Mouse (Mus musculus): ENCODE results near the gene Fbxo47. TPM values are rescaled to one million over a fixed set of nuclear protein-coding genes. Genes with fewer than 3 reads are reported as not detected.

Fbxo47 gene
- total RNA-seq, 2 experiments from 2014 or later, result 0.46 to 0.74 TPM

DNA sequence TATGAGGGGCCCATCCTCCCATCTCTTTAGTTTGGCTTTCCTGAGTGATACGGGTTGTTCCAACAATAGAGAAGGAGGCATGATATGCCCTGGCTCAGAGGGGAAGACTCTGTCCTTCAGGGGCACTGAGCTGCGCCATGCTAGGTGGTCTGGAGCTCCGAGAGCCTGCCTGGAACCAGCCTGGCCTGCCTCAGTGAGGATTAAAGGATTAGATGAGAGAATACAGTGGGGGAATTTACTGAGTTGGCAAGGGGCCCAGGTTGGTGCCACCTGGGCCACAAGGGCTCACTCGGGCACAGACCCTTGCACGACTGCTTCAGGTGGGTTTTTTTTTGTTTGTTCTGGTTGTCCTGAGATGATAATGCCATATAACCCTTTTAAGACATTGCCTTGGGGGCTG is 67.8 kb downstream of the Fbxo47 start:
- intact Hi-C loops (cut with DNase I), result no loop called here
- no peak for DNase-seq

DNA sequence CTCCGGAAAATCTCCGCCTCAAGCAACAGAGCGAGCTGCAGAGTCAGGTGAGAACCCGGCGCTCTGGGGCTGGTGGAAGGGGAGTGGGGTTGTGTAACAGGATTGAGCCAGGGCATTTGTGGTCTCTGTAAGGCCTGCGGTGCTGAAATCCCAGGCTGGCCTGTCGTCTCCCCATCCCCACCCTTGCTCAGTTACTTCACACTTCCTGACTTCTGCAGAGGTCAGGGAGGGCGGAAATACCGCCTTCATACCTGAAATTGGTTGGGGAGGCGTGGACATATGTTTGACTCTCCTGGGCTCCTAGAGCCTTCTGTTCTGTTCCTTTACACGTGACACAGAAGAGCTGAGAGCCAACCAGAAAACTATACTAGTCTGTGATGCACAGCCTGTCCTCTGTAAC is 68.2 kb downstream of the Fbxo47 start:
- DNase-seq, result no peak
- intact Hi-C loops (cut with DNase I), result no loop called here

DNA sequence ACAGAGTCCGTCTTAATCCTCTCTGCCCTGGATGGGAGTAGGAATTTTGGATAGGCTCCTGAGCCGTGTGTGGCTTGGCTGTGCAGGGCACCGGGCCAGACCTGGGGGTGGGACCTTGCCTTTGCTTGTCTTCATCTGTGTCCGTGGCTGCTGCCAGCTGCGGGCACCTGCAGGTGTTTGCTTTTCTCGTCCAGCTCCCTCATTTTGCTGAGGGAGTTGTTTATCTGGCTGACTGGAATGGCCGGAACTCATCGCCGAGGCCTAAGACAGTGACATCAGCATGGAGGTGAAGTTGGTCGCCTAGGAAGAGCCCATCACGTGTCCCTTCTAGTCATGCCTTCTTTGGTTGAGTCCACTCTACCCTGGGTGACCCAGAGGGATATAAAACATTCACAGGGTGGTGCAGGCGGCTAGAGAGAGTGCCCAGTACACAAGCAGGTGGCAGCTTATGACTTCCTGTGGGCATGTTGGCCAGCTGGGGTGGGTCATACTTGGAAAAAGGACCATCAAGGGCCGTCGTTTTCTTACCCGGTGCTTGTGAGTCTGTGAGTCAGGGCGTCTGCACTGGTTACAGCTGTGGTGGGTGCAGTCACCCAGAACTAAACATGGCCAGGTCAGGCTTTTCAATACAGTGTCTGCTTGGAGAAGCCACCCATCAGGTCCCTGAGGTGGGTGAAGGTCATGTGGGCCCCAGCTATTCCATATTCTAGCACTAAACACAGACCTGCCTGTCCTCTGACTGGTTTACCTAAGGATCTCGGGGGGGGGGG is 70.0 kb downstream of the Fbxo47 start:
- no peak for DNase-seq
- intact Hi-C loops (cut with DNase I), result no loop called here

DNA sequence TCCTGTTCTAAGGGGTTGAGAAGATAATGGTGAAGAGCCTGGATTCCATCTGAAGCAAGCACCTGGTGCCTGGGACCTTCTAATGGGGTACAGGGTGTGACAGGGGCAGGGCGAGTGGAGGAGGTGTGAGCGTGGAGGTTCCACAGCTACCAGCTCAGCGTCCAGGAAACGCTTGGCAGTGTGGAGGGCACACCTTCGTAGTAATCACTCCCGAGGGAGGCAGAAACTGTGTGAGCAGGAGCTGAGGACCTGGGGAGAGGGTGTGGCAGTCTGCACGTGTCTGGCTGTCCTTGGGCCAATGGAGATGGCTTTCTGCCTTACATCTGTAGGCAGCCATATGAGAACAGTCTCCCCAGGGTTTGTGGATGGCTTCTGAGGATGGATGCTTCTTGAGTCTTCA is 70.9 kb downstream of the Fbxo47 start:
- intact Hi-C loops (cut with DNase I), result no loop called here
- DNase-seq, result no peak

DNA sequence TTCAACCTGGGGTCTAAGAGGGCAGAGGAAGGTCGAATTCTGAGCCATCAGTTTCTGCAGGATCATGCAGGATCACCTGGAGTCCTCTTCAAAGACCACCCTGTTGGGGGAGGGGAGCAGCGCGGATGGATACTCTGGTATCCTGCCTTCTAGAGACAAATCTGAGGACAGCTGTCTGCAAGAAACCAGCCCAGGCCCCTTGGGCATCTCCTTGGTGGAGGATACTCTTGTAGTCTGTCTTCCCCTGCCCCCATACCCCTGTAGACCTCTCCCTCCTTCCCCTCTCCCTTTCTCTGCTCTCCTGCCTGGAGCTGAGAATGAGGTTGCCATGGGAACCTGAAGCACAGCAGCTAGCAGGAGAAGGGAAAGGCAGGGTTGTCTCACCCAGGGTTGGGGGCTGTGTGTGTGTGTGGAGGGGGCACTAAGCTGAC is 71.4 kb downstream of the Fbxo47 start:
- DNase-seq, result peak; percentile 56
- intact Hi-C loops (cut with DNase I), result no loop called here

DNA sequence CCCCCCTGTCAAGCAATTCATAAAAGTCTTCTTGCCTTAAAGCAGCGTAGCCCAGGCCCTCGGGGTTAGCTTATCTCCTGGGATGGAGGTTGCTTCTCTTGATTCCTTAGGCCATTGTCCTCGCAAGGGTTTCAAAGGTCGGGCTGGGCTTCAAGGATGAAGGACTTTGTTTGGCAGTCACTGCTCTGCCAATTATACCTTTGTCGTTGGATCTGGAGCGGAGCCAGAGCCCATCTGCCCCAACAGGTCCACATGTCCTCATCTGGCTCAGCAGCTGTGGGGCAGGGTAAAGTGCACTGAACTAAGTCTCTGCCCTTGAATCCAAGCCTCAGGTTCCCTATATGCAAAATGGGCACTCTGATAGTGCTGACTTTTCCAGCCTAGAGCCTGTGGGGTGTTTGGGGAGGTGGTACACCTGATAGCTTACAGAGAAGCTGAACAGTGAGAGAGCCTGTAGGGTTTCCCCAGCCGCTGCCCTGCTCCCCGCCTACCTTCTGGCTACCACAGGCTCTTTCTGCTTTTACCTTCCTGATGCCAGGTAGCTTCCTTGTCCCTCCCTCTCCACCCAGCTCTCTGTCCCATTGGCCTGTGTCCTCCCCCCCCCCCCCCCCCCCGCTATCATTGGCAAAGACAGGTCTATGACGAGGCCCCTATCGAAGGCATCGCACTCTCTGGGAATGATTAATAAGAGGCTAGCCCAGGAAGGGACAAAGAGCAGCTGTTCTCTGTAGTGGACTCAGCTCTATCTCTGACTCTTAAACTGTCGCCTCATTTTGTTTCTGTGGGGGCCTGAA is 72.2 kb downstream of the Fbxo47 start:
- intact Hi-C loops (cut with DNase I), result no loop called here
- DNase-seq, result no peak

DNA sequence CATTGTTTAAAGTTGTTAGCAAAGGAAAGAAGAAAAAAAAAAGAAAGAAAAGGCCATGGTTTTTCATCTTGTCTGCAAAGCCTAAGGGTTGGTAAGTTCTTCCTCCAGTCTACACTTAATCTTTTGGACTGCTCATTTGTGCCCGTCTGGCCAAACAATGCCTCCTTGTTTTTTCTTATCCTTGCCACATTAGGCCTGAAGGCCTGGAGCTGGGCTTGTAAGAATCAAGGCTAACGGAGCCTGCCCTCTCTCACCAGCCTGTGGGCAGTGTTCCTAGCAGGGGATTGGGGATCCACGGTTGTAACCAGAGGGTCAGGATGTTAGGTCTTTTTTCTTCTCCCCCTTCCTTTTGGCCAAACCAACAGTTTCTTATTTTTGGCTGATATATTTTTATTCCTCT is 73.0 kb downstream of the Fbxo47 start:
- no peak for DNase-seq
- intact Hi-C loops (cut with DNase I), result no loop called here

DNA sequence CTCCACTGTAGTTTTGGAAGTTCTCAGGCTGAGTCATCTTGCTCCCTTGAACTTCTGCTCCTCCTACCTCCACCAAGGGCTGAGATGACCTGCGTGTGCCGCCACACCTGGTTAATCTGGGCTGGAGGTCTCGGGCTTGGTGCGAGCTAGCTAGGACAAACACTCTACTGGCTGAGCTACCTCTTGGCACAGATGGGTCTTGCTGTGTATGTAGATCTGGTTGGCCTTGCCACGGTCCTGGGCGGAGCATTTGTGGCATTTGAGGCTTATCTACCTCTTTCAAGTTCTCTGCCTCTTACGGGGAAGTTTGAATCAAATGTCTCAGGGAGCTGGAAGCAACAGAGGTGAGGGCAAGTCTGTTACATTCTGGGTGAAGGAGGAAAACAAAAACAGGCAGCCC is 73.6 kb downstream of the Fbxo47 start:
- DNase-seq, result no peak
- intact Hi-C loops (cut with DNase I), result no loop called here

DNA sequence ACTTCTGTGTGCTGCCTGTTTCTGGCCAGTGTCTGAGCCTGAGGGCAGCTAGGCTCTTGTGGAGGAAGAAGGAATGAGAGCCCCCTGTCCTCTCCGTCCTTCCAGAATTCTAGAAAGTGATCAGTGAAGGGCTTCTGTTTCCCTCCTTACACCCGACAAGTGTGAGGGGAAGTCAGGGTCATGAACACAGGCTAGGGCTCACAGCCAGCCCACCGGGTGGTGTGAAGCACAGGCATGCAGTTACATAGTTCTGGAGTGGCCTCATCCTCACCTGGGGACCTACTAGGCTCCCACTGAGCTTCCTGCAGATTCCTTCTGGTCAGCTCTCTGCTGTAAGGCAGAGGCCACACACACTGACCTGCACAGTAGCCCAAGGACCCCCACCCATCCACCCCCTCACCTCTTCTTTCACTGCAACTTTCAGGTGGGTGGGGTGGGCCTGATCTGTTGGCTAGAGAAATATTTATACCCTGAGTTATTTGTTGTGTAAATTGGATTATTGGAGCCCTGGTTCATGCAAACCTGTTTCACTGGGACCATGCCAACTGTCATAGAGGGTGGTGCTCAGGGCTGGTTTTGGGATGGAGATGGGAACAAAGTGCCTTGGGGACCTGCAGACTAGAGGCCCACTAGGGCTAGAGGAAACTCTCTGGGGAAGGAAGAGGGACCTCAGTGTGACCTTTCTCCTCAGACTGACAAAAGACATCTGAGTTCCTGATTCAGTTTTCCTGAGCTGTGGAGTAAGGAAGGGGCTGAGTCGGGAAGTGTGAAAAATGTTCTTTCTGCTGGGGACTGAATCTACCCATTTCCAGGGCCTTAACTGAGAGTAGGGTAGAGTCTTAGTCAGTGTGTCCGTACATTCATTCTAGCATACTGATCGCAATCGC is 74.5 kb downstream of the Fbxo47 start:
- no peak for DNase-seq
- intact Hi-C loops (cut with DNase I), result no loop called here

DNA sequence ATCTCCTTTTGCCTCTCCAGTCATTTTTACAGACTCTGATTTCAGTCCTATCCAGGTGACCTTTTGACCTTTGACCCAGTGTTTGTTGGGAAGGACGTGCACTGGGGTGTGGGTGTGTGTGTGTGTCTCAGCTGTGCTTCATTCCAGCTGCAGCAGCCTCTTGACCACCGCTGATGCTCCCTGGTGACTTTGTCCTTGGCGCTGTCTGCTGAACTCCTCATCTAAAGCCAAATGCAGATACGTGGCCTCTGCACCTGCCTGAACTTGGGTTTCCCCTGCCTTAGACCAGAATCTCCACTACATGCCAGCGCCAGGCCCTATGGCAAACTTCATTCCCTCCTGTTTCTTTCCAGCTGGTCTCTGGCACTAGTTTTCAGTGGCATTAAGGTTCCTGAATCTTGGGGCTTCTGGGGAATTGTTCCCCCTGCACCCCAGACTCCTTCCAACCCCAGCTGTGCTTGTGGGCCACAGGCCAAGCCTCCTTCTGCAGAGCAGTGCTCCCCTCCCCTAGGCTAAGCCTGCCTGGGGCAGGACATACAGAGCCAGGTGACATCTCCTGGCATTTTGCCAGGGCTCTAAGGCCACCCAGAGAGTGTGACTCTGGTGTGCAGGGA is 75.2 kb downstream of the Fbxo47 start:
- peak; percentile 78 for DNase-seq
- intact Hi-C loops (cut with DNase I), result no loop called here

DNA sequence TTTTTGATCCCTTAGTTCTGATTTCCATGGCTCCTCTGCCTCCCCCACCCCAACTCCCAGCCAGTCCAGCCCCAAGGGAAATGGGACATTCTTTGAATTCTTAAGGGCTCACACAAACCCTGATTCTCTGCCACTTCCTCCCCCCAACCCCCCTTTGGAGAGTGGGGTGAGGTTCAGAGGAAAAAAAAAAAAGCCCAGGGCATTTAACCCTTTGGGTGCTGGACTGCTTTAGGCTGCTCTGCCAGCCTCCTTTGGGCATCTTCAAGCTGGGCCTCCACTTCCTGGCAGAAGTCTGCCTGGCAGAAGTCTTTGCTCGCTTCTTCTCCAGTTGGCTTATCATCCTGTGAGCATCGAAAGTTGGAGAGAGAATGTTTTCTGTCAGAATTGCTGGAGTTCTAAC is 75.9 kb downstream of the Fbxo47 start:
- DNase-seq, result no peak

DNA sequence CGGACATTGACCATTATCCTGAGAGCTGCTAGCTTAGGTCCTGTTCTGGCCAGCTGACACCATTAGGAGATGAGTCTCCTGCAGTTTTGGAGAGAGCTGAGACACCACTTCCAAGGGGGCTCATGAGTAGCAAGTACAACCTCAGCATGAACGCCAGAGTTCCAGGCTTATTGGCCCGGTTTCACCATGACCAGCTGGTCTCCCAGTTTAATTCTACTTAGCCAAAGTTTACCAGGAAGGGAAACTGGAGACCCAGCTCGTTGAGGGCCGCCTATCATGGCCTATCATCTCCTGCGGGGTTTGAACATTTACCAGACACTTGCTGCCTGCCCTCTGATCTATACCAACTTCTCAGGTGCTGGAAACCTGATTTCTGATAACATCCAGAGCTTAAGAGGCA is 76.3 kb downstream of the Fbxo47 start:
- no peak for DNase-seq

More for the DNA sequence above, 75.9 kb downstream of the Fbxo47 start:
- intact Hi-C loops (cut with DNase I), result no loop called here

DNA sequence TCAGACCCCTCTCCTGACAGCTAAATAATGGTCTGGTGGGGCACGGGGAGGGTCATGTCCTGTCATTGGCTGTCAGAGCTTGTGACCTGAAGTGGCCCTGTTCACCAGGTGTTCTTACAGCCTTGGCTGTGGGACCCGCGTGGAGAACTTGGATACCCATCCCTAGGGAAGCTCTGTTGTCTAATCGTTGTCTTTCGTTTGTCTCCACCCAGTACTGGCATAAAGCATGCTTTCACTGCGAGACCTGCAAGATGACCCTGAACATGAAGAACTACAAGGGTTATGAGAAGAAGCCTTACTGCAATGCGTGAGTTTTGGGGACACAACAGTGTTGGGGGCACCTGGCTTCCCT is 77.4 kb downstream of the Fbxo47 start:
- intact Hi-C loops (cut with DNase I), result no loop called here
- no peak for DNase-seq

More for the DNA sequence above, 76.3 kb downstream of the Fbxo47 start:
- intact Hi-C loops (cut with DNase I), result no loop called here

DNA sequence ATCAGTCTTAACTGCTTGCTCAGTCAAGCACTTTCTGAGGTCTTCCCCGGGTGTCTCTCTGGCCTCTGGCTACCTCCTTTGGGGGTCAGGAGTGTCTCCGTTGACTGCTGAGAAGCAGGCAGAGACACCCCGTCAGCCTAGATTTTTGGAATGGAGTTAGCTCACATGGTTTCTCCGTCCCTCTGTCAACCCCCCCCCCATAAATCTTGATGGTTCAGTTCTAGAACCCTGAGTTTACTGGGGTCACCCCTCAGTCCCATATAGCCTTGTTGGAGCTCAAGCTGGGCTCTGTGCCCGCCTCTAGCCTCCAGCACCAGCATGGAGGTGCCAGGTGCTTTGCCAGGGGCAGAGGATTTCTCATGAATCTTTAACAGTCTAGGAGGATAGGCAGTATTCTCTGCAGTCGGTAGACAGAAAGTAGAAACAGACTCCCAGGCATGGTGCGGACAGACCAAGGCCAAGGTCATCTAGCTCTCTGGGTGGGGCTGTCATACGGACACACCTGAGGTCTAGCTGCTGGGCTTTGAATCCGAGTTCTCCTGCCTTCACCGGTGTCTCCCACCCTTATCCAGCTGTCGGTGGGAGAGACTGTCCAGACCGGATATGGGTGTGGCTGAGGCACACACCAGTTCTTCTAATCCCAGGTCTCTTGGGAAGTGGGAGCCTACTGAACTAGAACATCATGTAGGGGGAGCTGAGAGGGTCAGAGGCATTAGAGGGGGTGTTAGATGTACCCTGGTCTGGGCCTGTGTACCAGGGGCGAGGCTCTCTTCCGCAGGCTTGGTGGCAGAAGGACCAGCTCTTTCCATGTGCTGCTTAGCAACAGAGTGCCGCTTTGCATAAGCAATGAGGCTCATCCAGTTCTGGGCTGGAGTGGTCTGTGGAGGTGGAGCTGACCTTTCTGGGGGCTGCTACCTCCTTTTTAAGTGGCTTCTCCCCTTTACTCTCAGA is 78.0 kb downstream of the Fbxo47 start:
- intact Hi-C loops (cut with DNase I), result no loop called here
- peak; percentile 57 for DNase-seq

DNA sequence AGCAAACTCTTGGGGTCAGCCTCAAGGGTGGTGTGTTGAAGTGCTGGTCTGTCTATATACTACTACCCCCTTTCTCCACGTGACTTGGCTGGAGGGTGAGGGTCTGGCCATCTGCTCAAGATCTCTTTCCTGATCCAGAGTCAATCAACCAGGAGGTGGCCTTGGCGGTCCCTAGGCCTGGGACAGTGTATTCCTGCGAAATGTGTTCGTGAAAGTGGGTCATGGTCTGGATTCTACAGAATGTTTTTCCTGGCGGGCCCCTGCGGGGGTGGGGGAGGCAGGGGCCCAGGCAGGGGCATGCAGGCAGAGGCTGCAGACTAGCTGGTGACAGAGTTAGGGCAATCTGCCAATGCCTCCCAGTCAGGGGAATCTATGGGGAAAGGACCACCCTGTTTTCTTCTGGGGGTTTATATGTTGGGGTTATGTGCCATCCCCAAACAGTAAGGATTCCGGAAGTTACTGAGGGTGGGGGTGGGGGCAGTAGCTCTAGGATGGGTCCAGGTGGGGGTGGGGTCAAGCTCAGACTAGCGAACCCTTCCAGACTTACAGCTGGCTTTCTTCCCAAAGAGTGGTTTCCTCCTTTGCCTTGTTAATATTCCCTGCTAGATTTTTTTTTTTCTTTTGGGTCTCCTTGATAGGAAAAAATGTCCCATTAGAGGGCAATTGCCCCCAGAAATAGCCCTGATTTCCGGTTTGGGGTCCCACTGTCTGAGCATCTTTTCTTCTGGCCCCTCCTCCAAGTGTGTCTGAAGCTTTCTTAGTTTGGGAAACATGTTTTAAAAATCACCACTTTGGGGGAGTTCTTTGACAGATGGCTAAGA is 78.9 kb downstream of the Fbxo47 start:
- peak; percentile 72 for DNase-seq
- intact Hi-C loops (cut with DNase I), result loop anchor here (5.0 kb wide), 1 partner anchor 77 kb away; the partner anchor contains the start of gene Fbxo47

DNA sequence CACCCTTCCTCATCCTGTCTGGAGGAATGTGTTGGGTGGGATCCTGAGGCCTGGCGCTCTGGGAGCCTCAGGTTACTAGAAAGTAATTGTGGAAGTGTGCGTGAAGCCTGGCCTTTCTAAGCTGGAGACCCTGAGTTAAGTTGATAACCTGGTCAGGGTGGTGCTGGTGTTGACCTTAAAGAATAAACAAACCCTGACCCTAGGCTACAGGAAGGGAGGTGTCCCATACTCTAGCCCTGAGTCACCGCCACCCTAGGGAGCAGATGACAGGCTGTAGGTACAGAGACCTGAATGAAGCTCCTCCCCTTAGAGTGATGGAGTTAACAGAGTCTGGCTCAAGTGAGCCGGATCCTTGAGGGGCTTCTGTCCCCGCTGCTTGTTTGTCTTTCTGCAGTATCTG is 80.1 kb downstream of the Fbxo47 start:
- intact Hi-C loops (cut with DNase I), result loop anchor here (5.0 kb wide), 1 partner anchor 78 kb away; the partner anchor contains the start of gene Fbxo47
- no peak for DNase-seq
